Mouse (Mus musculus) myocyte (in vitro differentiated cells): ENCODE data around the gene Bcar1.

ENCODE experiments used
- E2F4 ChIP-seq: IDR thresholded peaks from one replicate; pipeline ENCODE4 v1.6.1; 2011; ENCODE audit warnings: mild to moderate bottlenecking, control low read depth, moderate library complexity; ENCODE audit not compliant: insufficient read depth
- MAX ChIP-seq: IDR thresholded peaks from one replicate; pipeline ENCODE4 v1.6.1; 2011; ENCODE audit warnings: low read depth, mild to moderate bottlenecking, control low read depth
- MYOD1 ChIP-seq, 3 experiments: IDR thresholded peaks; one replicate each; pipeline ENCODE4 v1.6.1; 2011; ENCODE audit warnings: control low read depth in 2 of 3, low read depth in 2 of 3, mild to moderate bottlenecking in 2 of 3, moderate library complexity in 1 of 3; ENCODE audit not compliant: insufficient read length in 2 of 3, control insufficient read depth in 1 of 3
- MYOG ChIP-seq, 3 experiments: IDR thresholded peaks; one replicate each; pipeline ENCODE4 v1.6.1; 2011; ENCODE audit warnings: control low read depth in 2 of 3, low read depth in 2 of 3, mild to moderate bottlenecking in 2 of 3; ENCODE audit not compliant: insufficient read length in 2 of 3, control insufficient read depth in 1 of 3, insufficient read depth in 1 of 3
- POLR2A ChIP-seq: IDR thresholded peaks from one replicate; pipeline ENCODE4 v1.6.1; 2011; ENCODE audit warnings: low read depth, mild to moderate bottlenecking, control low read depth, moderate library complexity; ENCODE audit not compliant: insufficient read length
- POLR2AphosphoS2 ChIP-seq: IDR thresholded peaks from one replicate; pipeline ENCODE4 v1.6.1; 2011; ENCODE audit warnings: low read depth, control low read depth; ENCODE audit not compliant: insufficient read length
- SRF ChIP-seq: IDR thresholded peaks from one replicate; pipeline ENCODE4 v1.6.1; 2011; ENCODE audit warnings: low read depth; ENCODE audit not compliant: control insufficient read depth, insufficient read length
- TCF12 ChIP-seq: IDR thresholded peaks from one replicate; pipeline ENCODE4 v1.6.1; 2011; ENCODE audit warnings: mild to moderate bottlenecking, control low read depth; ENCODE audit not compliant: poor library complexity, insufficient read depth, severe bottlenecking

DNA sequence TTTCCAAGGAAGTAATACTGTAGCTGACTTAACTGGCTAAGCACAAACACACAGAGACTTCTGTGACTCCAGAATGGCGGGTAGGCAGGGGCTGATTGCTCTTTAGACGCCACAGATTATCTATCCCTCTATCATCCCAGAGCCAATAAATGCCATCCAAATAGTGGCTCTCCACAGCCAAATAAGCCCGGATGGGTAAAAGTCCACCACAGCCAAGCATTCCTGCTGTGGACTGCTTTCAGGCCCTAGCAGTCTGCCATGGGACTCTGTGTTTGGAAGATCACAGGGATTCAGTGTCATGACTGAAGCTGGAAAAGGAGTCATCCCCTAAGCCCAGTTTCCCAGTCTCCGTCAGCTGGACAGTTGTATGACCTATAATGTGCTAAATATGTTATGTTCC lies 16.1 kb downstream of the Bcar1 start:
- TF ChIP-seq POLR2AphosphoS2 (no peak), MAX (no peak), POLR2A (no peak), SRF (no peak), MYOD1 (IDR thresholded peaks at IDR 0.05; ENCODE audit: control insufficient read depth in 1 of 3, insufficient read length in 2 of 3, low read depth in 2 of 3) (no peak), E2F4 (no peak), MYOG (IDR thresholded peaks at IDR 0.05; ENCODE audit: control insufficient read depth in 1 of 3, insufficient read depth in 1 of 3, insufficient read length in 2 of 3, low read depth in 2 of 3) (no peak), TCF12 (no peak)
